Mouse (Mus musculus): ENCODE data around the gene Chst13. TPM values are rescaled to one million over a fixed set of nuclear protein-coding genes. Genes with fewer than 3 reads are reported as not detected.
A peak's percentile ranks its signal among the peaks of the same experiment; 100 is the strongest.

Chst13 gene
- polyA plus RNA-seq (2014; fragmentation: Nextera tagmentation; extraction: Ambion mirVana): not detected in 2 replicates

- no peaks in the 10 kb centered on the region for H3K9me3 ChIP-seq (ENCODE audit: control insufficient read depth, low read length)
- H3K4me2 ChIP-seq (ENCODE audit: low read depth, severe bottlenecking): peak within 1 kb of the TSS; percentile 48
- no peaks in the 10 kb centered on the region for H3K36me3 ChIP-seq (ENCODE audit: control insufficient read depth, insufficient read depth, low read length)
- no peak within 1 kb of the TSS for H3K27ac ChIP-seq (replicated peaks; ENCODE audit: low read depth, low read length)
- H3K9ac ChIP-seq (ENCODE audit: low read length): peak within 1 kb of the TSS; percentile 27; the same call in 1 of the 2 replicates
- H3K4me3 ChIP-seq (ENCODE audit: low read depth, low read length): no peak within 1 kb of the TSS
- H3K4me1 ChIP-seq (ENCODE audit: control insufficient read depth, insufficient read depth, low read length): no peaks in the 10 kb centered on the region
- H3K27me3 ChIP-seq (ENCODE audit: control insufficient read depth, insufficient read depth, low read length): peaks cover 2% of the 10 kb centered on the region; the same call in 1 of the 2 replicates
- peak; percentile 23 for DNase-seq (ENCODE audit: low spot score)
- ATAC-seq (ENCODE audit: insufficient number of reproducible peaks, low FRiP score, low TSS enrichment, low read depth): no peak
- WGBS: 4% methylated on average over 22 of the region's 22 CpGs
These were observed at the start of gene Chst13 for GRCm38 (mm10) chr6:90324991-90325390. Chst13 (minus strand) TSS chr6:90325185.

GRCm38 (mm10) chr6:90374647-90375046 is 49.7 kb upstream of the Chst13 start:
- Histone ChIP-seq H3K4me1 (ENCODE audit: control insufficient read depth, insufficient read depth, low read length) (peaks cover 12% of the 10 kb centered on the region; the same call in 1 of the 2 replicates), H3K9ac (ENCODE audit: low read length) (no peak overlapping the region), H3K27ac (replicated peaks; ENCODE audit: low read depth, low read length) (no peak overlapping the region), H3K36me3 (ENCODE audit: control insufficient read depth, insufficient read depth, low read length) (peaks cover 11% of the 10 kb centered on the region), H3K27me3 (ENCODE audit: control insufficient read depth, insufficient read depth, low read length) (no peaks in the 10 kb centered on the region), H3K4me3 (ENCODE audit: low read depth, low read length) (no peak overlapping the region), H3K4me2 (ENCODE audit: low read depth, severe bottlenecking) (no peak overlapping the region), H3K9me3 (ENCODE audit: control insufficient read depth, low read length) (no peaks in the 10 kb centered on the region)
- WGBS: 91% methylated on average over 4 of the region's 4 CpGs
- DNase-seq (ENCODE audit: low spot score) (no peak), ATAC-seq (ENCODE audit: insufficient number of reproducible peaks, low FRiP score, low TSS enrichment, low read depth) (no peak)

GRCm38 (mm10) chr6:90369725-90370553 is 45.0 kb upstream of the Chst13 start:
- H3K27ac ChIP-seq (replicated peaks; ENCODE audit: low read depth, low read length): no peak overlapping the region
- WGBS: under 1% methylated on average over 70 of the region's 98 CpGs

GRCm38 (mm10) chr6:90368976-90369724 is 44.2 kb upstream of the Chst13 start, which contains the start of gene Zxdc:
Zxdc (plus strand) TSS chr6:90369492.
- Histone ChIP-seq H3K4me3 (ENCODE audit: low read depth, low read length) (peak within 1 kb of the TSS; percentile 83), H3K4me2 (ENCODE audit: low read depth, severe bottlenecking) (peak within 1 kb of the TSS; percentile 100), H3K9ac (ENCODE audit: low read length) (peak within 1 kb of the TSS; percentile 74), H3K36me3 (ENCODE audit: control insufficient read depth, insufficient read depth, low read length) (peaks cover 2% of the 10 kb centered on the region), H3K9me3 (ENCODE audit: control insufficient read depth, low read length) (no peaks in the 10 kb centered on the region), H3K27ac (replicated peaks; ENCODE audit: low read depth, low read length) (no peak within 1 kb of the TSS), H3K4me1 (ENCODE audit: control insufficient read depth, insufficient read depth, low read length) (peaks cover 12% of the 10 kb centered on the region; the same call in 1 of the 2 replicates), H3K27me3 (ENCODE audit: control insufficient read depth, insufficient read depth, low read length) (no peaks in the 10 kb centered on the region)
- WGBS: 6% methylated on average over 39 of the region's 41 CpGs
- DNase-seq (ENCODE audit: low spot score) (peak; percentile 97), ATAC-seq (ENCODE audit: insufficient number of reproducible peaks, low FRiP score, low TSS enrichment, low read depth) (peak; percentile 96)

More at GRCm38 (mm10) chr6:90369725-90370553, 45.0 kb upstream of the Chst13 start:
- ATAC-seq (ENCODE audit: insufficient number of reproducible peaks, low FRiP score, low TSS enrichment, low read depth) (peak; percentile 72), DNase-seq (ENCODE audit: low spot score) (peak; percentile 56)
- H3K4me2 ChIP-seq (ENCODE audit: low read depth, severe bottlenecking): peak overlapping the region; percentile 100
- peak overlapping the region; percentile 83 for H3K4me3 ChIP-seq (ENCODE audit: low read depth, low read length)
- peaks cover 3% of the 10 kb centered on the region for H3K36me3 ChIP-seq (ENCODE audit: control insufficient read depth, insufficient read depth, low read length)
- H3K9me3 ChIP-seq (ENCODE audit: control insufficient read depth, low read length): no peaks in the 10 kb centered on the region
- peak overlapping the region; percentile 74 for H3K9ac ChIP-seq (ENCODE audit: low read length)
- peaks cover 12% of the 10 kb centered on the region; the same call in 1 of the 2 replicates for H3K4me1 ChIP-seq (ENCODE audit: control insufficient read depth, insufficient read depth, low read length)
- H3K27me3 ChIP-seq (ENCODE audit: control insufficient read depth, insufficient read depth, low read length): no peaks in the 10 kb centered on the region

GRCm38 (mm10) chr6:90363301-90363700 is 38.3 kb upstream of the Chst13 start:
- no peak overlapping the region for H3K9ac ChIP-seq (ENCODE audit: low read length)
- ATAC-seq (ENCODE audit: insufficient number of reproducible peaks, low FRiP score, low TSS enrichment, low read depth) (no peak), DNase-seq (ENCODE audit: low spot score) (no peak)
- no peak overlapping the region for H3K4me3 ChIP-seq (ENCODE audit: low read depth, low read length)
- H3K36me3 ChIP-seq (ENCODE audit: control insufficient read depth, insufficient read depth, low read length): no peaks in the 10 kb centered on the region
- H3K27ac ChIP-seq (replicated peaks; ENCODE audit: low read depth, low read length): no peak overlapping the region
- peaks cover 7% of the 10 kb centered on the region; the same call in 1 of the 2 replicates for H3K4me1 ChIP-seq (ENCODE audit: control insufficient read depth, insufficient read depth, low read length)
- no peak overlapping the region for H3K4me2 ChIP-seq (ENCODE audit: low read depth, severe bottlenecking)
- 82% methylated on average over 5 of the region's 5 CpGs for WGBS
- H3K27me3 ChIP-seq (ENCODE audit: control insufficient read depth, insufficient read depth, low read length): no peaks in the 10 kb centered on the region
- no peaks in the 10 kb centered on the region for H3K9me3 ChIP-seq (ENCODE audit: control insufficient read depth, low read length)

GRCm38 (mm10) chr6:90360922-90361614 is 36.1 kb upstream of the Chst13 start:
- H3K4me2 ChIP-seq (ENCODE audit: low read depth, severe bottlenecking): no peak overlapping the region
- ATAC-seq (ENCODE audit: insufficient number of reproducible peaks, low FRiP score, low TSS enrichment, low read depth) (no peak), DNase-seq (ENCODE audit: low spot score) (no peak)
- no peak overlapping the region for H3K9ac ChIP-seq (ENCODE audit: low read length)
- H3K27me3 ChIP-seq (ENCODE audit: control insufficient read depth, insufficient read depth, low read length): no peaks in the 10 kb centered on the region
- H3K4me1 ChIP-seq (ENCODE audit: control insufficient read depth, insufficient read depth, low read length): peaks cover 7% of the 10 kb centered on the region; the same call in 1 of the 2 replicates
- H3K36me3 ChIP-seq (ENCODE audit: control insufficient read depth, insufficient read depth, low read length): no peaks in the 10 kb centered on the region
- H3K9me3 ChIP-seq (ENCODE audit: control insufficient read depth, low read length): no peaks in the 10 kb centered on the region
- 87% methylated on average over 6 of the region's 6 CpGs for WGBS
- no peak overlapping the region for H3K4me3 ChIP-seq (ENCODE audit: low read depth, low read length)
- no peak overlapping the region for H3K27ac ChIP-seq (replicated peaks; ENCODE audit: low read depth, low read length)

GRCm38 (mm10) chr6:90360024-90360781 is 35.2 kb upstream of the Chst13 start:
- Histone ChIP-seq H3K27ac (replicated peaks; ENCODE audit: low read depth, low read length) (no peak overlapping the region), H3K4me2 (ENCODE audit: low read depth, severe bottlenecking) (no peak overlapping the region), H3K4me1 (ENCODE audit: control insufficient read depth, insufficient read depth, low read length) (peaks cover 7% of the 10 kb centered on the region; the same call in 1 of the 2 replicates), H3K9me3 (ENCODE audit: control insufficient read depth, low read length) (no peaks in the 10 kb centered on the region), H3K4me3 (ENCODE audit: low read depth, low read length) (no peak overlapping the region), H3K9ac (ENCODE audit: low read length) (no peak overlapping the region), H3K27me3 (ENCODE audit: control insufficient read depth, insufficient read depth, low read length) (no peaks in the 10 kb centered on the region), H3K36me3 (ENCODE audit: control insufficient read depth, insufficient read depth, low read length) (no peaks in the 10 kb centered on the region)
- WGBS: 32% methylated on average over 7 of the region's 7 CpGs
- peak; percentile 58 for ATAC-seq (ENCODE audit: insufficient number of reproducible peaks, low FRiP score, low TSS enrichment, low read depth)
- DNase-seq (ENCODE audit: low spot score): peak; percentile 41

Data from limb, embryonic 11.5 days (tissue).